Mouse (Mus musculus) neural tube, embryonic 15.5 days (tissue): ENCODE data around the gene Tnrc6a. TPM values are rescaled to one million over a fixed set of nuclear protein-coding genes. Genes with fewer than 3 reads are reported as not detected.

Experiments used
- ATAC-seq: fragments of 200-750 bp; cut with Nextera tagmentation; 2 replicates; pipeline ENCODE4 v1.8.0; 2017; ENCODE audit warnings: mild to moderate bottlenecking, moderate TSS enrichment, moderate library complexity; ENCODE audit not compliant: low FRiP score
- H3K27ac ChIP-seq: fragments of 300-500 bp; sonication (generic); replicated peaks from 2 replicates; pipeline ENCODE4 v1.5.1; 2015; ENCODE audit warnings: mild to moderate bottlenecking, inconsistent platforms
- H3K27me3 ChIP-seq: fragments of 300-500 bp; sonication (generic); replicated peaks from 2 replicates; pipeline ENCODE4 v1.6.1; 2015; ENCODE audit warnings: inconsistent platforms
- H3K36me3 ChIP-seq: fragments of 300-500 bp; sonication (generic); 2 replicates; pipeline ENCODE4 v1.6.1; 2015; ENCODE audit warnings: inconsistent platforms
- H3K4me1 ChIP-seq: fragments of 300-500 bp; sonication (generic); 2 replicates; pipeline ENCODE4 v1.6.1; 2015; ENCODE audit warnings: inconsistent platforms
- H3K4me2 ChIP-seq: fragments of 300-500 bp; sonication (generic); 2 replicates; pipeline ENCODE4 v1.6.1; 2015; ENCODE audit warnings: inconsistent platforms, mild to moderate bottlenecking, moderate library complexity
- H3K4me3 ChIP-seq: fragments of 300-500 bp; sonication (generic); replicated peaks from 2 replicates; pipeline ENCODE4 v1.5.1; 2015; ENCODE audit warnings: mild to moderate bottlenecking, inconsistent platforms
- H3K9ac ChIP-seq: fragments of 300-500 bp; sonication (generic); replicated peaks from 2 replicates; pipeline ENCODE4 v1.6.1; 2015; ENCODE audit warnings: mild to moderate bottlenecking, inconsistent platforms
- H3K9me3 ChIP-seq: fragments of 300-500 bp; sonication (generic); replicated peaks from 2 replicates; pipeline ENCODE4 v1.6.1; 2016; ENCODE audit warnings: inconsistent platforms
- WGBS: fragments of 180-500 bp; shearing (Covaris S2); methylation state at CpG from one replicate; pipeline ENCODE4 v1.1.7; 2015; ENCODE audit warnings: mixed read lengths; 5-methylcytosine and 5-hydroxymethylcytosine counted together
- polyA plus RNA-seq: library from polyadenylated mRNA; unstranded; fragments of >200 nt; fragmentation: Nextera tagmentation; extraction: Ambion mirVana; gene quantifications from 2 replicates; pipeline ENCODE4 v1.2.1, GENCODE M21; 2015

Gene Tnrc6a
- polyA plus RNA-seq, 1 experiment from 2014 or later: 53.7 TPM

DNA sequence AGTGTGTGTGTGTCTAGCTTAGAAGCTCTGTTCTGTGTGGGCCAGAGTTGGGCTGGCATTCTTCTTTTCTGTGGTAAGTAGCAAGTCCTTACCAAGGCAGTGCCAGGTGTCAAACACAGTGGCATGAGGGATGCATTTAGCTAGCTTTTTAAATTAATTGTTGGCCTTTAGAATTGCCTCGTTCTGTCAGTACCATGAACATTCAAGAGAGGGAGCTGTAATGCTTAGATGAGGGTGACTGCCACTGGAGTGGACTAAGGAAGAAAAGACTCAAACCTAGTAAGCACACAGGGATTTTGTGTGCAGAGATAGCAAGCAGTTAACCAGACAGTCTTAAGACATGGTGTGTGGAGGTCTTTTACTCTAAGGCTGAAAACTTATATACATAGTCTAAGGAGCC lies 3.6 kb downstream of the Tnrc6a start:
- Histone ChIP-seq H3K36me3 (no peaks in the 10 kb centered on the region), H3K27me3 (no peaks in the 10 kb centered on the region), H3K4me2 (no peak overlapping the region), H3K27ac (no peak overlapping the region), H3K9ac (no peak overlapping the region), H3K4me1 (peaks cover 51% of the 10 kb centered on the region), H3K4me3 (no peak overlapping the region), H3K9me3 (no peaks in the 10 kb centered on the region)
- WGBS: 58% methylated on average over 1 of the region's 1 CpGs
- ATAC-seq: no peak

DNA sequence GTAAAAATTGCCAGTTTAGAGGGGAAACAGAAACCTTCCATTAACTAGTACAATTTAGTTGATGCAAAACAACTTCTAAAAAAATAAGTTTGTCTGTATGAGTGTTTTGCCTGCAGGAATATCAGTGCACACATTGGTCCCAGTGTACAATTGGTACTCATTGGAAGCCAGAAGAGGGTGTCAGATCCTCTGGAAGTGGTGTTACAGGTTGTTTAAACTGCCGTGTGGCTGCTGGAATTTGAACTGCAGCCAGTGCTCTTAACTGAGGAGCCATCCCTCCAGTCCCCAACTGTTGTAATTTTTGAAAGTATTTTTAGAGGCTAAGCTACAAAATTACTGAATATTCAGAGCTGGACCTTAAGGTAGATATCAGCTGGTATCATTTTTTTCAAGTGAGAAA lies 4.3 kb downstream of the Tnrc6a start:
- ATAC-seq: no peak
- Histone ChIP-seq H3K27ac (no peak overlapping the region), H3K4me2 (no peak overlapping the region), H3K4me3 (no peak overlapping the region), H3K9me3 (no peaks in the 10 kb centered on the region), H3K27me3 (no peaks in the 10 kb centered on the region), H3K4me1 (peaks cover 51% of the 10 kb centered on the region), H3K9ac (no peak overlapping the region), H3K36me3 (no peaks in the 10 kb centered on the region)
- 35% methylated on average over 1 of the region's 1 CpGs for WGBS

DNA sequence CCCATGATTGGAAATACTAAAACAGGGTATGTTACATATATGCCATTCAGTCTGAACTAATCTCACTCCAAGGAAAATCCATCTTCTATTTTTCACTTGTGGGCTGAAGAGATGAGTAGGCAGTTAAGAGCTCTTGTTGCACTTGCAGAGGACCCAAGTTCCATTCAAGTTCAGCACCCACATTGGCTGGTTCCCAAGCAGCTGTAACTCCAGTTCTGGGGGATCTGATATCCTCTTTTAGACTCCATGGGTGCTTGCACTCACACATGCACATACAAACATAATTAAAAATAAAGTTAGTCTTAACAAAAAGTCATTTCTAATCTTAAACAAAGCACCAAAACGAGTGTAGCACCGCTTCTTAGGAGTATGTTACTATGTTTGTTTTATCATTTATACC lies 5.4 kb downstream of the Tnrc6a start:
- Histone ChIP-seq H3K9ac (no peak overlapping the region), H3K27me3 (no peaks in the 10 kb centered on the region), H3K4me3 (no peak overlapping the region), H3K36me3 (no peaks in the 10 kb centered on the region), H3K4me2 (no peak overlapping the region), H3K27ac (no peak overlapping the region), H3K9me3 (no peaks in the 10 kb centered on the region), H3K4me1 (peaks cover 48% of the 10 kb centered on the region)
- 87% methylated on average over 2 of the region's 2 CpGs for WGBS
- no peak for ATAC-seq

DNA sequence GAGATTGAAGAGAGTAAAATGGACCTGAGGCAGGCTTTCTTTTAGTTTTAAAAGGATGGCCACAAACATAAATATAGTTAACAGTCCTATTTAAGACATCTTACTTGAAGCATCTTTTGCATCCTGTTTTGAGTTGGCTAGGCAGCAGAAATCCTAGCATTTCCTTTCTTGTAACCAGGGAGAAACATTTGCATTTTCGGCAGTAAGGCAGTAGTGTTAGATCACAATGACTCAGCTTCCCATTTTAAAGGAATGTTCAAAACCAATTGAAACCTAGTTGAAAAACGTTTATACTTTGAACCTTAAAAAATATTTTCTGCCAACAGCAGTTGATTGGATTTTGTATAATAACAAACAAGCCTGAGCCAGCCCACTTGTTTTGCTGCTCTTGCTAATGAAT lies 6.5 kb downstream of the Tnrc6a start:
- Histone ChIP-seq H3K9me3 (no peaks in the 10 kb centered on the region), H3K4me1 (peaks cover 53% of the 10 kb centered on the region), H3K27ac (no peak overlapping the region), H3K4me2 (no peak overlapping the region), H3K27me3 (no peaks in the 10 kb centered on the region), H3K4me3 (no peak overlapping the region), H3K36me3 (no peaks in the 10 kb centered on the region), H3K9ac (no peak overlapping the region)
- 36% methylated on average over 2 of the region's 2 CpGs for WGBS
- ATAC-seq: no peak

DNA sequence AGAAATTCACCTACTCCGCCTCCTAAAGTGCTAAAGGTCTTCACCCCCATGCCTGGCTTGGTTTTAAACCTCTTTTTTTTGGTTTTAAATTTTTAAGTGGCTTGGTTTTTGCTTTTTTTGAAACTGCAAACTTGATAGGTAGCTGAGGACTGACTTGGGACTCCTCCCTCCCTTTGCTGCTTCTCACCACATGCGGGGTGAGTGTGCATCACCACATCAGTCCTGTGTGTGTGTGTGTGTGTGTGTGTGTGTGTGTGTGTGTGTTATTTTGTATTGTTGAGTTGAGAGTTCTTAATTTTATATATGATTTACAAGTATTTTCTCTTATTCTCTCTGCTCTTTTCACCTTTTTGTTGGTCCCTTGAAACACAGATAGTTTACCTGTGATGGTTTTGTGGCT lies 8.7 kb downstream of the Tnrc6a start:
- no peak overlapping the region for H3K4me3 ChIP-seq
- H3K4me1 ChIP-seq: peaks cover 47% of the 10 kb centered on the region

DNA sequence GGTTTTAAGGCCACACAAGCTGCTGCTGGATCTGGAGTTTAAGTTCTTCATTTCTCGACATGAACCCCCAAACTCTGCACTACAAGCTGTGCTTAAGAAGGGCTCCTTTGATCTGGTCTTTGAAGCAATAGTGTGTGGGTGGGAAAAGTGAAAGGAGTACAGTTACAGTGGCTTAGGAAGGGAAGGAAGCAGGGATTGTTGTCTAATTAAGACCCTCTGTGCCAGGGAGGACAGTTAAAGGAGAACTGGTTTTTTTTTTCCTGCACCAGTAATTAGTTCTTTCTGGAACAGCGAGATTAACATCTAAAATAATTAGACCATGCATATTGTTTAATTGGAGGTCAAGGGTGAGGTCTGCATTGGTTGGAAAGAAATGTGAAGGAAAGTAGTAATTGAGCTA lies 11.2 kb downstream of the Tnrc6a start:
- Histone ChIP-seq H3K4me1 (peaks cover 41% of the 10 kb centered on the region), H3K36me3 (0 out of 2 replicates have a peak, but pooled peaks cover 3% of the 10 kb centered on the region)
- WGBS: 35% methylated on average over 2 of the region's 2 CpGs

More for the DNA sequence above, 8.7 kb downstream of the Tnrc6a start:
- H3K27me3 ChIP-seq: no peaks in the 10 kb centered on the region
- no peak overlapping the region for H3K4me2 ChIP-seq
- no peaks in the 10 kb centered on the region for H3K36me3 ChIP-seq
- no peak for ATAC-seq
- WGBS: 82% methylated on average over 2 of the region's 2 CpGs
- H3K9ac ChIP-seq: no peak overlapping the region
- no peak overlapping the region for H3K27ac ChIP-seq
- H3K9me3 ChIP-seq: no peaks in the 10 kb centered on the region

DNA sequence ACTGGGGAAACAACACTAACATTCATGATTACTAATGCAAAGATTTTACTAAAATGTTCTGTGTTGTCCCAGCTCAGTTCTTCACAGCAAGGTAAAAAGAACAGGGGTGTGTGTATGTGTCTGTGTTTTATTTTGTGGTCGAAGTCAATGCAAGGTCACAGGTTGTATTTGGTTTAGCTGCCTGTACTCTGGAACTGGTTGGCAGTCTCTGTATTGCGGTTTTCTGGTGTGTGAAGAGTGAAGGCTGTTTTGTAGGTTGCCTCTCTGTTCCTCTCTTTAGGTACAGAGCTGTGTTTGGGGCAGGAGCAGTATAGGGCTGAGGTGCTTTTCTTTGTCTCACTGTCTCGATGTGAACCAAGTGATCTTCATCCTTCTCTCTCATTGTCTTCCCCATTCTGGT lies 12.0 kb downstream of the Tnrc6a start:
- WGBS: 94% methylated on average over 3 of the region's 3 CpGs
- no peak for ATAC-seq
- Histone ChIP-seq H3K27me3 (no peaks in the 10 kb centered on the region), H3K27ac (no peak overlapping the region), H3K4me2 (no peak overlapping the region), H3K4me1 (peaks cover 34% of the 10 kb centered on the region), H3K9ac (no peak overlapping the region), H3K36me3 (0 out of 2 replicates have a peak, but pooled peaks cover 6% of the 10 kb centered on the region), H3K4me3 (no peak overlapping the region), H3K9me3 (no peaks in the 10 kb centered on the region)

More for the DNA sequence above, 11.2 kb downstream of the Tnrc6a start:
- no peak overlapping the region for H3K4me3 ChIP-seq
- H3K9me3 ChIP-seq: no peaks in the 10 kb centered on the region
- H3K4me2 ChIP-seq: no peak overlapping the region
- H3K27ac ChIP-seq: no peak overlapping the region
- no peak overlapping the region for H3K9ac ChIP-seq
- H3K27me3 ChIP-seq: no peaks in the 10 kb centered on the region
- no peak for ATAC-seq

DNA sequence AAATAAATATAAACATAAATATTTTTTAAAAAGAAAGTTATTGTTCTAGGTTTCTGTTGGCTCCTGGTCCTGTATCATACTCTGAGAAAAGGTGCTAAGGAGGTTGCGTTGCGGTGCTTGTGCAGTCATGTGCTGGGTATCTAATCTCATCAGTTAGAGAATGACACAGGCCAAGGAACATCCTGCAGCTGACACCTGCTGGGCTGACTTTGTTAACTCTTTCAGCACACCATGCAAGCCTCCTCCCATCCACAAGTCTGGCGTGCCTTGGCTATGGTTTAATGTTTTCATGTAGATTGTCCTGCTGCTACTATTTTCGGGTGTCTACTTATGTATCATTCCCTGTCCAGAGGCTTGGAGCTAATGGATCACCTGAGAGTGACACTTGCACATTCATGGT lies 14.3 kb downstream of the Tnrc6a start:
- ATAC-seq: no peak
- H3K4me2 ChIP-seq: no peak overlapping the region

DNA sequence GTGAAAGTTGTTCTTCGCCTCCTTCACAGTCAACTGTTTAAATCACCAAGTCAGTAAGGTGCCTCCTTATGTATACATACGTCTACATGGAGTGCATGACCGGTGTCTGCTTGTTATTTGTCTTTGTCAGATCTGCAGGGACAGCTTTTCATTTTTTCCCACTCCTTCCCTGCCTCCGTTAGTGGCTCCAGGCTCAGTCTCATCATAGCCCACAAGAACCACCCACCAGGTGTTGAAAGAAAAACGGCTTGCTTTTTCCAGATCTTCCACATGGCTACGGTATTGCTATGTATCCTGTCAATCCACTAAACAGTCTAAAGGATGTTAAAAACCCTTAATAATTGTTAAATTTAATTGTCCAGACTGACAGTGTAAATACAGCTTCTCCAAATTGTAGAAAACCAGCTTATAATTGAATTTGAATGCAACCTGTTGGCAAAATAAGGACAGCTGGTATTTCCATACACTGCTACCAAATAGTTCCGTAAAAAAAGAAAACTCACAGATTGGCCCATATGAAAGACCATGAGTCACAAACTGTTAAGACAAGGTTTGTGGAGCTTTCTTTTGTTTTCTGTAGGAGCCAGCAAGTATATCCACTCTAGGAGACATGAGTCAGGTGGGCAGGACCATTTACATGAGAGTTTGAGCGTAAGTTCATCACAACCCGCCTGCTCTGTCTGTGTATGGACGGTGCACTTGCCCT lies 22.6 kb downstream of the Tnrc6a start:
- Histone ChIP-seq H3K4me1 (peaks cover 3% of the 10 kb centered on the region; the same call in 1 of the 2 replicates), H3K4me2 (no peak overlapping the region), H3K36me3 (peaks cover 9% of the 10 kb centered on the region; the same call in 1 of the 2 replicates), H3K9me3 (no peaks in the 10 kb centered on the region), H3K27me3 (no peaks in the 10 kb centered on the region), H3K9ac (no peak overlapping the region), H3K4me3 (no peak overlapping the region), H3K27ac (no peak overlapping the region)
- 91% methylated on average over 10 of the region's 10 CpGs for WGBS
- ATAC-seq: no peak

More for the DNA sequence above, 14.3 kb downstream of the Tnrc6a start:
- Histone ChIP-seq H3K4me3 (no peak overlapping the region), H3K4me1 (peaks cover 32% of the 10 kb centered on the region), H3K27ac (no peak overlapping the region), H3K9ac (no peak overlapping the region), H3K9me3 (no peaks in the 10 kb centered on the region), H3K27me3 (no peaks in the 10 kb centered on the region), H3K36me3 (0 out of 2 replicates have a peak, but pooled peaks cover 6% of the 10 kb centered on the region)
- WGBS: 78% methylated on average over 4 of the region's 4 CpGs

DNA sequence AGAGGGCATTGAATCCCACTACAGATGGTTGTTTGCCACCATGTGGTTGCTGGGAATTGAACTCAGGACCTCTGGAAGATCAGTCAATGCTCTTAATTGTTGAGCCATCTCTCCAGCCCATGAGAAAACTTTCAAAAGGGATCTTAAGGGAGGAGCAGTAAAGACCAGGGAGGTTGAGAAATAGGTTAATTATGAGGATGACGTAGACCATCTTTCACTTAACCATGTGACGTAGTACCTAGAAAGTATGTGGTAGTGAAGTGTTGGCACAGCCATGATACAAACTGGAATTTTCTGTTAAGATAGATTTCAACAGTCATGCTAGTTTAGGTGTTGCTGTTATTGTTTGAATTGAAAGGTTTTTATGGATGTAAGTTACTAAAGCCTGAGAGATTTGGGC lies 24.1 kb downstream of the Tnrc6a start:
- Histone ChIP-seq H3K4me1 (no peaks in the 10 kb centered on the region), H3K27me3 (no peaks in the 10 kb centered on the region), H3K4me2 (no peak overlapping the region), H3K4me3 (no peak overlapping the region), H3K36me3 (peaks cover 12% of the 10 kb centered on the region), H3K27ac (no peak overlapping the region), H3K9me3 (no peaks in the 10 kb centered on the region), H3K9ac (no peak overlapping the region)
- ATAC-seq: no peak
- 96% methylated on average over 2 of the region's 2 CpGs for WGBS

DNA sequence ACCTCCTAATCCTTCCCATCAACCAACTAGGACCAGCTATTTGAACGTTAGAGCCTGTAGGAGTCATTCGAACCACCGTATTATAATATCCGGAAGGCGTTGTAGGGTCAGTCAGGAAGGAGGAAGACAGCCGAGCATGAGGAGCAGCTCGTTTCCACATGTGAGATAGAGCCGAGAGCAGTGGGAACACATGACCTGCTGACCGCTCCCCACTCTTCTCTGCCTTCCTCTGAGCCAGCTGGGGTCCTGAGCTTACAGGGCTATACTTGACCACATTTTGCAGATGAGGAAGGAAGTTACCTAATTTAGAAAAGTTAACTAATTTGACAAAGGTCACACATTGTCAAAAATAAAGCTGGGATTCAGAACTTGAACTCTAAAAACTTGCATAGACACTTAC lies 25.2 kb downstream of the Tnrc6a start:
- no peak for ATAC-seq
- Histone ChIP-seq H3K36me3 (peaks cover 19% of the 10 kb centered on the region), H3K9ac (no peak overlapping the region), H3K4me2 (no peak overlapping the region), H3K27ac (no peak overlapping the region), H3K27me3 (no peaks in the 10 kb centered on the region), H3K4me3 (no peak overlapping the region), H3K9me3 (no peaks in the 10 kb centered on the region), H3K4me1 (no peaks in the 10 kb centered on the region)
- 89% methylated on average over 9 of the region's 9 CpGs for WGBS

DNA sequence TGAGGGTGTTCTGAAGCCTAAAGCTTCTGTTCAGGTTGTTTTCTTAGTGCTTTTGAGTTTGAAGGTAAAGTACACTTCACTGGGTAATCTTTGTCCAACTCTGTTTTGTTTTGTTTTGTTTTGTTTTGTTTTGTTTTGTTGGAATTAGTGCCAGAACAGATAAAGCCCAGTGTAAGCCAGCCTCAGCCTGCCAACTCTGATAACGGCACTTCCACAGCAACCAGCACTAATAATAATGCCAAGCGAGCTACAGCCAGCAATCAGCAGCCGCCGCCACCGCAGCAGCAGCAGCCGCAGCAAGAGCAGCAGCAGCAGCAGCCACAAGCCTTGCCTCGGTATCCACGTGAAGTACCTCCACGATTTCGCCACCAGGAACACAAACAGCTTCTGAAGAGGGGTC lies 38.7 kb downstream of the Tnrc6a start:
- peaks cover 50% of the 10 kb centered on the region for H3K36me3 ChIP-seq
- no peak overlapping the region for H3K4me3 ChIP-seq
- H3K9ac ChIP-seq: no peak overlapping the region
- H3K27ac ChIP-seq: no peak overlapping the region
- 88% methylated on average over 10 of the region's 10 CpGs for WGBS
- no peaks in the 10 kb centered on the region for H3K9me3 ChIP-seq
- H3K4me1 ChIP-seq: no peaks in the 10 kb centered on the region
- no peak for ATAC-seq
- no peak overlapping the region for H3K4me2 ChIP-seq
- H3K27me3 ChIP-seq: no peaks in the 10 kb centered on the region
